Mouse (Mus musculus): ENCODE data around the gene Tsga10. TPM values are rescaled to one million over a fixed set of nuclear protein-coding genes. Genes with fewer than 3 reads are reported as not detected.

Tsga10 gene
- total and polyA plus RNA-seq, 3 experiments: 0.47 to 0.57 (median 0.55) TPM

- in situ Hi-C loops (cut with MboI; ENCODE audit: low pct_ligation_motif_present, low pct_unique_long_range_greater_than_20kb, low sequenced_read_pairs): no loop called here
- H3K36me3 ChIP-seq (replicated peaks in 1 of 2; ENCODE audit: control insufficient read depth in 1 of 2, insufficient read depth in 1 of 2, low read length in 1 of 2): peaks cover 26 to 54% of the 10 kb centered on the region in 2 experiments
- peak; percentile 25 for DNase-seq (ENCODE audit: extremely low read depth)
Measured at GRCm38 (mm10) chr1:37891400-37891799, 25.2 kb upstream of the Tsga10 start.

GRCm38 (mm10) chr1:37890025-37890652 lies 23.9 kb upstream of the Tsga10 start, which contains the start of the genes Mitd1 and Mrpl30:
Mitd1 (minus strand) TSS chr1:37890411.
Mrpl30 (plus strand) TSS chr1:37890477.
- H3K9me3 ChIP-seq (replicated peaks; ENCODE audit: low read length): no peaks in the 10 kb centered on the region
- peak within 1 kb of the TSS; percentile 24 for H3K27ac ChIP-seq (ENCODE audit: insufficient read depth, low read depth)
- TF ChIP-seq MAZ (IDR thresholded peaks at IDR 0.05; ENCODE audit: low read depth, low read length) (no peak), POLR2A (IDR thresholded peaks at IDR 0.05; ENCODE audit: low read depth, low read length) (peak; percentile 82), EP300 (IDR thresholded peaks at IDR 0.05; ENCODE audit: low read length) (peak; percentile 47), USF2 (conservative IDR thresholded peaks at IDR 0.05; ENCODE audit: low read depth, low read length) (no peak), ELF1 (IDR thresholded peaks at IDR 0.05; ENCODE audit: low read depth, low read length) (peak; percentile 90), TBP (conservative IDR thresholded peaks at IDR 0.05; ENCODE audit: low read depth, low read length) (peak; percentile 87), JUND (conservative IDR thresholded peaks at IDR 0.05; ENCODE audit: low read depth, low read length) (no peak), BHLHE40 (IDR thresholded peaks at IDR 0.05; ENCODE audit: low read depth, low read length) (peak; percentile 90), RCOR1 (conservative IDR thresholded peaks at IDR 0.05; ENCODE audit: low read depth, low read length) (no peak), HCFC1 (IDR thresholded peaks at IDR 0.05; ENCODE audit: low read depth, low read length) (peak; percentile 95), TCF12 (IDR thresholded peaks at IDR 0.05; ENCODE audit: low read depth, low read length) (peak; percentile 93), POLR2AphosphoS2 (IDR thresholded peaks at IDR 0.05; ENCODE audit: low read depth, low read length) (peak; percentile 77; the same call in 1 of the 2 replicates), E2F4 (IDR thresholded peaks at IDR 0.05; ENCODE audit: insufficient replicate concordance, low read depth, low read length) (peak; percentile 50; the same call in 1 of the 2 replicates), USF1 (IDR thresholded peaks at IDR 0.05; ENCODE audit: low read depth, low read length) (no peak), KAT2A (IDR thresholded peaks at IDR 0.05; ENCODE audit: insufficient replicate concordance, low read length) (peak; percentile 85; the same call in 1 of the 2 replicates), MEF2A (IDR thresholded peaks at IDR 0.05; ENCODE audit: borderline replicate concordance, low read depth, low read length) (peak; percentile 91), CHD2 (IDR thresholded peaks at IDR 0.05; ENCODE audit: low read length) (no peak), SIN3A (IDR thresholded peaks at IDR 0.05; ENCODE audit: low read length) (peak; percentile 98), NRF1 (IDR thresholded peaks at IDR 0.05; ENCODE audit: low read depth, low read length) (peak; percentile 91), MAX (IDR thresholded peaks at IDR 0.05; ENCODE audit: low read length) (peak; percentile 64; the same call in 1 of the 2 replicates), IRF4 (IDR thresholded peaks at IDR 0.05; ENCODE audit: low read depth, low read length) (peak; percentile 67; the same call in 1 of the 2 replicates), MXI1 (IDR thresholded peaks at IDR 0.05; ENCODE audit: low read depth, low read length) (peak; percentile 96), MAFK (IDR thresholded peaks at IDR 0.05; ENCODE audit: insufficient replicate concordance, low read length) (no peak), CHD1 (IDR thresholded peaks at IDR 0.05; ENCODE audit: low read depth, low read length) (0 out of 2 replicates have a peak, but pooled peaks have one; percentile 55), NELFE (IDR thresholded peaks at IDR 0.05; ENCODE audit: low read depth, low read length) (peak; percentile 75), ZMIZ1 (IDR thresholded peaks at IDR 0.05; ENCODE audit: low read depth, low read length) (no peak), ZNF384 (IDR thresholded peaks at IDR 0.05; ENCODE audit: low read depth, low read length) (peak; percentile 100), CTCF (conservative IDR thresholded peaks at IDR 0.05 in 1 of 2, IDR thresholded peaks at IDR 0.05 in 1 of 2; ENCODE audit: low read depth in 2 of 2, low read length in 2 of 2) (no peak)
- H3K27me3 ChIP-seq (replicated peaks): no peaks in the 10 kb centered on the region
- H3K9ac ChIP-seq (ENCODE audit: insufficient read depth, low read depth): peak within 1 kb of the TSS; percentile 80
- H3K4me2 ChIP-seq (ENCODE audit: insufficient read depth, low read depth, poor library complexity, severe bottlenecking): peak within 1 kb of the TSS; percentile 95
- peaks cover 25% of the 10 kb centered on the region for H3K79me2 ChIP-seq (replicated peaks; ENCODE audit: control insufficient read depth, extremely low read depth, insufficient read depth, poor library complexity, severe bottlenecking)
- peak within 1 kb of the TSS; percentile 68 to 91 (median 78) for H3K4me3 ChIP-seq (replicated peaks in 1 of 3; ENCODE audit: low read depth in 2 of 3, low read length in 2 of 3, poor library complexity in 1 of 3)
- in situ Hi-C loops (cut with MboI; ENCODE audit: low pct_ligation_motif_present, low pct_unique_long_range_greater_than_20kb, low sequenced_read_pairs) (no loop called here), dilution Hi-C loops (cut with MboI; ENCODE audit: extremely low pct_ligation_motif_present, extremely low pct_unique_long_range_greater_than_20kb, low sequenced_read_pairs) (no loop called here)
- H3K36me3 ChIP-seq (replicated peaks in 1 of 2; ENCODE audit: control insufficient read depth in 1 of 2, insufficient read depth in 1 of 2, low read length in 1 of 2): peaks cover 16 to 48% of the 10 kb centered on the region in 2 experiments
- peaks cover 8 to 37% of the 10 kb centered on the region in 2 experiments for H3K4me1 ChIP-seq (ENCODE audit: control insufficient read depth in 1 of 2, insufficient read depth in 2 of 2)
- DNase-seq (ENCODE audit: extremely low read depth): peak; percentile 93

More at GRCm38 (mm10) chr1:37891400-37891799, 25.2 kb upstream of the Tsga10 start:
- H3K27ac ChIP-seq (ENCODE audit: insufficient read depth, low read depth): no peak overlapping the region
- H3K79me2 ChIP-seq (replicated peaks; ENCODE audit: control insufficient read depth, extremely low read depth, insufficient read depth, poor library complexity, severe bottlenecking): peaks cover 25% of the 10 kb centered on the region
- peak overlapping the region; percentile 62; the same call in 1 of the 2 replicates for H3K9ac ChIP-seq (ENCODE audit: insufficient read depth, low read depth)
- peak overlapping the region; percentile 95 for H3K4me2 ChIP-seq (ENCODE audit: insufficient read depth, low read depth, poor library complexity, severe bottlenecking)
- H3K4me3 ChIP-seq (replicated peaks in 1 of 3; ENCODE audit: low read depth in 2 of 3, low read length in 2 of 3, poor library complexity in 1 of 3): peak overlapping the region in 2 of 3 experiments; percentile 78 to 91
- H3K9me3 ChIP-seq (replicated peaks; ENCODE audit: low read length): no peaks in the 10 kb centered on the region
- dilution Hi-C loops (cut with MboI; ENCODE audit: extremely low pct_ligation_motif_present, extremely low pct_unique_long_range_greater_than_20kb, low sequenced_read_pairs): no loop called here
- no peaks in the 10 kb centered on the region for H3K27me3 ChIP-seq (replicated peaks)
- TF ChIP-seq SMC3 (IDR thresholded peaks at IDR 0.05; ENCODE audit: low read depth, low read length) (peak; percentile 22), CTCF (conservative IDR thresholded peaks at IDR 0.05 in 1 of 2, IDR thresholded peaks at IDR 0.05 in 1 of 2; ENCODE audit: low read depth in 2 of 2, low read length in 2 of 2) (peak in 1 of 2 experiments; percentile 49; a peak in 2 of 4 replicates), USF2 (conservative IDR thresholded peaks at IDR 0.05; ENCODE audit: low read depth, low read length) (no peak), ZNF384 (IDR thresholded peaks at IDR 0.05; ENCODE audit: low read depth, low read length) (no peak), MYC (IDR thresholded peaks at IDR 0.05; ENCODE audit: low read depth, low read length) (no peak), RAD21 (IDR thresholded peaks at IDR 0.05; ENCODE audit: low read depth, low read length) (peak; percentile 28)
- H3K4me1 ChIP-seq (ENCODE audit: control insufficient read depth in 1 of 2, insufficient read depth in 2 of 2): peaks cover 8 to 37% of the 10 kb centered on the region in 2 experiments
